Mouse (Mus musculus) heart, adult 8-10 months (tissue): ENCODE results near the gene Lpin2. TPM values are rescaled to one million over a fixed set of nuclear protein-coding genes. Genes with fewer than 3 reads are reported as not detected.

Experiments used
- DNase-seq: peaks from one replicate; pipeline ENCODE4 v3.0.0; 2022; ENCODE audit warnings: low spot score
- total RNA-seq, 4 experiments: library from RNA; stranded (reverse); gene quantifications; 2 replicates each; pipeline ENCODE4 v1.2.4; 2022

Gene Lpin2
- 10 to 100 TPM in 1 of 4 experiments, 1 to 10 TPM in 3; 7.4 to 11.1 (median 10.0) TPM for total RNA-seq

- DNase-seq = peak; percentile 80
These were observed at the start of gene Lpin2 for GRCm38 (mm10) chr17:71182211-71182721. Gene Lpin2, plus strand, starts transcription at chr17:71182560.

- no peak for DNase-seq
These were observed 49.4 kb upstream of the Lpin2 start for GRCm38 (mm10) chr17:71132856-71133439.

- no peak for DNase-seq
These were observed 47.9 kb upstream of the Lpin2 start for GRCm38 (mm10) chr17:71134441-71134955.

GRCm38 (mm10) chr17:71135108-71135507 is 47.3 kb upstream of the Lpin2 start:
- DNase-seq = peak; percentile 46

DNA sequence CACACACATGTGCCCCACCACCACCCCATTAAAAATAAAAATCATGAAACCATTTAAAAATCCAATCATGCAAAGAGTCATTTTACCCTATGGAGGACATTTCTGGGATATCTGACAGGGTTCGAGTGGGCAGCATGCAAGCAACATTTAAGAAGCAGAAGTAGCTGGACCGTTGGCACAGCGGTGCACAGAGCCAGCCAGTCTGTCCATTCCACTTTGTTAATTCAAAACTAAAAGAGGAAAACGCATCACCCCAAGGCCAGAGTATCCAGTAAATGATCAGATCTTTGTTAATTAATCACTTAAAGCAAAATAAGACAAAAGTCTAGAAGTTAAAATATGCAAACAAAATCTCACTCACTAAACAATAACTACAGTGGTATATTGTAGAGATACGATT is 46.5 kb upstream of the Lpin2 start:
- DNase-seq = no peak

DNA sequence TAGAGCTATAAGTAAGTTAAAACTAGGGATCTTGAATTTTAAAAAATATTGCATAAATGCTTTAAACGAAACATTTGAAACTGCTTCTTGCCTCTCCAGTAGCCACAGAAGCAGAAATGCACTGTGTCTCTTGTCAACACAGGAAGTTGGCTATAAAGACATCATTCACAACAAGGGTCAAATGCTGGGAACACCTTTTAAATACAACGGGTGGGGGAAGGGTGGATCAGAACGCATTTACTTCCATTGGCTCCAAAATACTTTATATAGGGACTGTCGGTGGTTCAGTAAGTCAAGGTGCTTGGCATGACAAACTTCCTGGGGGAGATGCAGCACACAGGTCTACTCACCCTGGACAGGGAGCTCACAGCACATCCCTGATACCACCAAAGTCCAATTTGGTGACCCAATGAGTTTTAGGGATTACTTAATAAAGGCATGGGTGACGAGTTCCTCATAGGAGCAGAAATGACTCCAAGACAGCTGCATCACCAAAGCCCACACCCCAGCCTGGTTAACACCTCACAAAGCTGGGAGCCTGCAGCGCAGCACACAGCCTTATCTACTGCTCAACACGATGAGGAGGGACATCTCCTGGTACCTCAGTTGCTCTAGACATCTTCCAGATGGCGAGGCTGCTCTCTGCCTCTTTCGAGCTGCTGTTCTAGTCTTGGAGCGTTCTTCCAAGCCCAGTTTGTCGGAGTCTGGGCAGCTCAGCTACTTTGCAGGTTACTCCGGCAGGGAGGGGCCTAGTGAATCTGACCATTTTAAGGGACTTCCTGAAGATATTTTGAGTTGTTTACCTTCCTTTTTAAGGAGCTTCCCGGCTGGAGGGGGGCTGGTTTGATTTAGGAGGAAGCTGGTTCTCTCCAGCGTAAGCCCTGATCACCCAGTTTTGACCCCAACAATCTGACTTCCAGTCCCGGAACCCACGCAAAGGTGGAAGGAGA is 45.7 kb upstream of the Lpin2 start:
- DNase-seq = no peak

GRCm38 (mm10) chr17:71137334-71137721 is 45.0 kb upstream of the Lpin2 start:
- DNase-seq = no peak

- DNase-seq = no peak
These were observed 40.3 kb upstream of the Lpin2 start for GRCm38 (mm10) chr17:71142068-71142467.

- no peak for DNase-seq
These were observed 39.2 kb upstream of the Lpin2 start for GRCm38 (mm10) chr17:71143155-71143554.

- DNase-seq = no peak
These were observed 37.8 kb upstream of the Lpin2 start for GRCm38 (mm10) chr17:71144322-71145116.

GRCm38 (mm10) chr17:71145248-71145961 is 37.0 kb upstream of the Lpin2 start:
- DNase-seq = no peak

DNA sequence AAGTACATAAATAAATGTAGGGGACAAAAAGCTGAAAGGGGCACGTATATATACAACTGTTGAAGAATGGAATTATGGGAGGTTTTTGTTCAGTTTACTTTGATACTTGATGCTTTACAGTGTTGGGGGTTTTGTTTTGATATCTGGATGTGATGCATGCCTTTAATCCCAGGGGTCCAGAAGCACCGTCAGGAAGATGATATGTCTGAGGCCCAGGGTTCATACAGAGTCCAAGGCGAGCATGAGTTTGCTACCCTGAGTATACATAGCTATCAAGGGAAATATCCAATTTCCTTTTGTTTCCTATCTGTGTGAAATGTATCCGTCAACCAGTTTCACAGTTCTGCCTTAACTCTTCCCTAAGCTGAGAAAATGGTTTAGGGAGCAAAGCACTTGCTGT is 29.0 kb upstream of the Lpin2 start:
- DNase-seq = no peak

DNA sequence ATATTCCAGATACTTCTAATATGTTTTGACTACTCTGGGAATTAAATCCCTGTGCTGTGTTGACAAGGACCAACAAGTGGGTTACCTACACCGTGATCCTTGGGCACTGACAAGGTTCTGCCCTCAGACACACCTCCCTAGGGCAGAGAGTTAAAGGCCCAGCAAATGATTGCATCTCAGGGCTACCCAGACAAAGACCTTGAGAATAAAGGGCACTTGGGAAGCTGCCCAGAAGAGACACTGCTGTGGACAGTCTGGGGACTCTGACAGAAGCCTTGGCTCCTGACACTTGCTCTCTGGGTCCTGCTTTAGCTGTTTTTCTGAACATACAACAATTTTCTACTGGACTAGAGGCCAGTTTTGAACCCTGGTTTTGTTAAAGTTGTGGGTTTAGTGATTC is 27.1 kb upstream of the Lpin2 start:
- no peak for DNase-seq

DNA sequence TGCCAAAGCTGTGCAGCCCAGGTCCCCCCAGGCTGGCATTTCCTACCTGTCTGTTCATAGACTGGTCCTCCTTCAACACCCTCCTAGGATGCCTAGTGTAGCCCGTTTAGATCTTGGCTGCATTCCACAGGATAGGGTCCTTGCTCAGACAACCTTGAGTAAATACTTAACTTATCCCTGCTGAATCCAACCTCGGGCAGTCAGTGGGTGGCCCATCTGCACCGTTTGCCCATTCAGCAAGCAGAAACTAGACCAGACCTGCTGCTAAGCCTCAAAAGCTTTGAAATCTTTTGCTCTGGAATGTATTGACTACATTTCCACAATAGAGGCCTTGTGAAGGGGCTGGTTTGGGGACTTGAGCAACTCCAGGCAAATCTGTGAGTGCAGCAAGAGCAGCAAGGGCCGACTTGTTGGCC is 23.2 kb upstream of the Lpin2 start:
- DNase-seq = no peak

DNA sequence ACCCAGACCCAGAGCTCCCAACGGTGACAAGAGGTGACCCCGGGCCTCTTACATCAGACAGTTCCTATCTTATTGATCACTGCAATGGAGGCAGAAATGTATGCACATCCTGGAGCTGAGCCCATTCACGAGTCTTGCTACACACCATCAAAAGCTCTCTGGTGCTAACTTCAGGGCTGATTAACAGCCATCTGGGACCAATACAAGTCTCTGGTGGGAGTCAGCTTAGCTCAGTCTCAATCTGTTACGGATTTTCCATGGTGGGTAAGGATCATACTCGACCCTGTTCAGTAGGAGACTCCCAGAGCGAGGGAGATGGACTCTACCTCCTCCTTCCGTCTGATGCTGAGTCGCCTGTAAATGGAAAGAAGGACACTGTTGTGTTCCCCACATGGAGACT is 22.6 kb upstream of the Lpin2 start:
- DNase-seq = no peak

DNA sequence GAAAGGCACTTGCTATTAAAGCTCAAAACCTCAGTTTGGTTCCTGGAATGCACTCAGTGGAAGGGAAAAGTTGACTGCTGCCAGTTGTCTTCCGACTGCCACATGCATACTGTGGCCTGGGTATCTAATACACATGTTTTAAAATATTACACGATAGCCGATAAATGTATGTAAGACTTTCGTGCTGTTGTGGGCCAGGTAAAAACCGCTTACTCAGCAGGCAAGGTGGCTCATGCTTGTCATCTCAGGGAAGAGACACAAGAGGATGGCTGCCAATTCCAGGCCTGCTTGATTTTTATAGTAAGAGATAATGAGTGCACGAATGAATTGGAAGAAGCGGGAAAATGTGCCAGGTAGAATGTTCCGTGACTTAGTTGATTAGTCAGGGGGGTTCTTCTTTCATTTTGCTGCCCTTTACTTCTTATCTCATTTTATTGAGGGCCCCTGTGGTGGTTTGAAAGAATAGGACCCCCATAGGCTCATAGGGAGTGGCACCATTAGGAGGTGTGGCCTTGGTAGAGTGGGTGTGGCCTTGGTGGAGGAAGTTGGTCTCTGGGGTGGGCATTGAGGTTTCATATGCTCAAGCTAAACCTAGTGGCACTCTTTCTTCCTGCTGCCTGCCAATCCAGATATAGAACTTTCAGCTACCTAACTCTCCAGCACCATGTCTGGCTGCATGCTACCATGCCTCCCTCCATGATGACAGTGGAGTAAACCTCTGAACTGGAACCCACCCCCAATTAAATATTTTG is 21.9 kb upstream of the Lpin2 start:
- no peak for DNase-seq

- DNase-seq = peak; percentile 69
These were observed 17.4 kb upstream of the Lpin2 start for GRCm38 (mm10) chr17:71164991-71165390.

- no peak for DNase-seq
These were observed 14.1 kb upstream of the Lpin2 start for GRCm38 (mm10) chr17:71168205-71168815.

DNA sequence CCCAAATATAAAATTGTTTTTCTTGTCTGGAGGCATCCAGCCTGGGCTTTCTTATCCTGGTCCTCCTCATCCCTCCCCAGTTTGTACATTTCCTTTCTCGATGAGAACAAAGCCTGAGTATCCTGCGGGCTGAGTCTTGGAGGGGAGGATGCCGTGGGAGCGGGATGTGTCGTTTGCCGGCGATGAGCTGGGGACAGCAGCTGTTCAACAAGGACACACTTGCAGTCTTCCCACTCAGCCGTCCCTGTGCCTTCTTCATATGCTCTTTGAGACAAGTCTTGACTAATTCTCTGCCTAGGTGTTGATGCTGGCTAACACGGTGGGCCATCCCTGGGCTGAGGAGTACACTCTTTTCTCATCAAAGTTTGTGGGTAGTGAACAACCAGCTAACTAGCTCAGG is 13.5 kb upstream of the Lpin2 start:
- no peak for DNase-seq

DNA sequence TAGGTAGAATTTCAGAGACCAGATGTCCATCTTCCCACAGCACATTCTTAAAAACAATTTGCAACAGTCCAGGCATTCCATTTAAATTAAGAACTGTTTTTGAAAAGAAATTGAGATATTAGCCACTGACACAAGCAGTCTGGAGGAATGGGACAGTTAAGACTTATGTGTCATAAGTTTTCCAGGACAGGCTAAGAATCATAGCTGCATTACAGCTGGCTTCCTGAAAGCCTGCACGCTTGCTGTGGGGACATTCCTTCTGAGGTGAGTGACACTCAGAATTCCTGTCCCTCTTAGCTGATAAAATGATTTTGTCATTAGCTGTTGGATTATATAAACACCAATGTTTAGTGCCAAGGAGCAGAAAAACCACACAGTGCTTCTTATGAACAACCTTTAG is 12.7 kb upstream of the Lpin2 start:
- DNase-seq = no peak
